8 mouse cellular contexts compared by ENCODE assay signal in genomic region chr1:166308851-166309715, GRCm38 (mm10). TPM values are rescaled to one million over a fixed set of nuclear protein-coding genes. Genes with fewer than 3 reads are reported as not detected.
DNase-seq lines count a peak whose midpoint lies in the region; ATAC-seq and TF ChIP-seq lines count a peak whose summit lies in the region.
"Had no signal": no experiment of that assay in that cellular context is flagged by ENCODE, and none has a peak within 500 bp of the region (broad histone marks: within the 10 kb centered on the region; RNA-seq: fewer than 3 reads in every experiment).

No protein-coding gene starts in this region.

- DNase-seq in ES-E14 (ENCODE audit: low read depth, low spot score): no peak
- DNase-seq in liver, embryonic 14.5 days (ENCODE audit: low read depth in 3 of 3, low spot score in 3 of 3): no peak
- no peak for DNase-seq in frontal cortex, postnatal 25 days (ENCODE audit: low spot score in 2 of 2)

- H3K4me3 ChIP-seq in ES-Bruce4 (ENCODE audit: low read depth, low read length) (peak overlapping the region; percentile 20), ES-E14 (ENCODE audit: insufficient read depth in 1 of 2, low read depth in 1 of 2, low read length in 2 of 2, poor library complexity in 1 of 2, severe bottlenecking in 1 of 2) (peak overlapping the region; percentile 60 to 71)
- peak overlapping the region; percentile 56 for H3K4me3 ChIP-seq in embryonic facial prominence, embryonic 12.5 days
- H3K4me3 ChIP-seq in hindbrain, embryonic 12.5 days: peak overlapping the region; percentile 57
- H3K4me3 ChIP-seq in liver, embryonic 14.5 days (ENCODE audit: insufficient read depth in 1 of 2, low read depth in 2 of 2, low read length in 2 of 2): no peak overlapping the region
- peak overlapping the region; percentile 49 for H3K4me3 ChIP-seq in neural tube, embryonic 14.5 days (ENCODE audit: low read depth, low read length)
- H3K4me3 ChIP-seq: erythroblast, embryonic 14.5 days had no signal

- H3K9ac ChIP-seq in ES-Bruce4 (ENCODE audit: low read depth, poor library complexity, severe bottlenecking): peak overlapping the region; percentile 25; the same call in 1 of the 2 replicates
- peak overlapping the region; percentile 57 for H3K9ac ChIP-seq in ES-E14 (ENCODE audit: insufficient read depth, low read depth, low read length, poor library complexity, severe bottlenecking)
- H3K9ac ChIP-seq in embryonic facial prominence, embryonic 12.5 days: peak overlapping the region; percentile 52
- H3K9ac ChIP-seq in hindbrain, embryonic 12.5 days: peak overlapping the region; percentile 73
- H3K9ac ChIP-seq in liver, embryonic 14.5 days (replicated peaks): no peak overlapping the region
- peak overlapping the region; percentile 65 for H3K9ac ChIP-seq in neural tube, embryonic 14.5 days (replicated peaks; ENCODE audit: low read depth, low read length)

- TF ChIP-seq POLR2A in ES-Bruce4 (IDR thresholded peaks at IDR 0.05; ENCODE audit: insufficient read depth, low read length): no peak

- peaks cover 5% of the 10 kb centered on the region; the same call in 1 of the 2 replicates for H3K27me3 ChIP-seq in ES-Bruce4 (ENCODE audit: control insufficient read depth, insufficient read depth, low read length, poor library complexity, severe bottlenecking)
- H3K27me3 ChIP-seq in embryonic facial prominence, embryonic 12.5 days: peaks cover 30% of the 10 kb centered on the region
- H3K27me3 ChIP-seq in hindbrain, embryonic 12.5 days: peaks cover 18% of the 10 kb centered on the region
- H3K27me3 ChIP-seq in liver, embryonic 14.5 days (ENCODE audit: control insufficient read depth, insufficient read depth, low read length): peaks cover 19% of the 10 kb centered on the region
- H3K27me3 ChIP-seq in neural tube, embryonic 14.5 days (ENCODE audit: control insufficient read depth, insufficient read depth, low read length): no peaks in the 10 kb centered on the region; the same call in 1 of the 2 replicates

- H3K4me2 ChIP-seq in embryonic facial prominence, embryonic 12.5 days (replicated peaks): peak overlapping the region; percentile 97
- peak overlapping the region; percentile 95 for H3K4me2 ChIP-seq in hindbrain, embryonic 12.5 days (replicated peaks)
- peak overlapping the region; percentile 7 for H3K4me2 ChIP-seq in liver, embryonic 14.5 days (ENCODE audit: low read depth)
- peak overlapping the region; percentile 91 for H3K4me2 ChIP-seq in neural tube, embryonic 14.5 days (ENCODE audit: low read depth, low read length)

- no peaks in the 10 kb centered on the region for H3K4me1 ChIP-seq in ES-Bruce4 (ENCODE audit: control insufficient read depth, insufficient read depth, low read length)
- H3K4me1 ChIP-seq in ES-E14 (ENCODE audit: control insufficient read depth in 2 of 2, insufficient read depth in 2 of 2, low read length in 2 of 2, poor library complexity in 1 of 2): no peaks in the 10 kb centered on the region
- 0 out of 2 replicates have a peak, but pooled peaks cover 6% of the 10 kb centered on the region for H3K4me1 ChIP-seq in embryonic facial prominence, embryonic 12.5 days
- peaks cover 9% of the 10 kb centered on the region for H3K4me1 ChIP-seq in hindbrain, embryonic 12.5 days
- H3K4me1 ChIP-seq in liver, embryonic 14.5 days (replicated peaks; ENCODE audit: control insufficient read depth in 2 of 2, insufficient read depth in 2 of 2, low read length in 1 of 2): no peaks in the 10 kb centered on the region
- H3K4me1 ChIP-seq in neural tube, embryonic 14.5 days (ENCODE audit: control insufficient read depth, insufficient read depth, low read length): peaks cover 2% of the 10 kb centered on the region; the same call in 1 of the 2 replicates

- H3K27ac ChIP-seq in ES-Bruce4 (ENCODE audit: insufficient read depth, low read length) (no peak overlapping the region), ES-E14 (ENCODE audit: insufficient read depth, low read depth, low read length, poor library complexity, severe bottlenecking) (no peak overlapping the region)
- 0 out of 2 replicates have a peak overlapping the region, but pooled peaks have one; percentile 17 for H3K27ac ChIP-seq in embryonic facial prominence, embryonic 12.5 days
- H3K27ac ChIP-seq in hindbrain, embryonic 12.5 days: peak overlapping the region; percentile 31; the same call in 1 of the 2 replicates
- no peak overlapping the region for H3K27ac ChIP-seq in liver, embryonic 14.5 days
- H3K27ac ChIP-seq in neural tube, embryonic 14.5 days (ENCODE audit: low read depth, low read length): peak overlapping the region; percentile 34; the same call in 1 of the 2 replicates

- peak; percentile 75; the same call in 1 of the 2 replicates for ATAC-seq in embryonic facial prominence, embryonic 12.5 days (ENCODE audit: insufficient number of reproducible peaks, insufficient read depth, low FRiP score, low TSS enrichment)
- peak; percentile 84 for ATAC-seq in hindbrain, embryonic 12.5 days (ENCODE audit: low FRiP score)
- ATAC-seq in liver, embryonic 14.5 days (ENCODE audit: insufficient read depth): no peak
- ATAC-seq in neural tube, embryonic 14.5 days (ENCODE audit: low read depth): peak; percentile 88

- under 1% methylated on average over 90 of the region's 94 CpGs for WGBS in embryonic facial prominence, embryonic 12.5 days
- WGBS in hindbrain, embryonic 12.5 days: 2% methylated on average over 94 of the region's 94 CpGs
- 2% methylated on average over 90 of the region's 94 CpGs for WGBS in liver, embryonic 14.5 days (ENCODE audit: insufficient replicate concordance)
- WGBS in neural tube, embryonic 14.5 days: under 1% methylated on average over 94 of the region's 94 CpGs

- H3K9me3 ChIP-seq in ES-Bruce4 (replicated peaks; ENCODE audit: control insufficient read depth, insufficient read depth, low read length, poor library complexity, severe bottlenecking) (no peaks in the 10 kb centered on the region), ES-E14 (ENCODE audit: control insufficient read depth, insufficient read depth, low read depth, low read length) (no peaks in the 10 kb centered on the region)
- H3K9me3 ChIP-seq in embryonic facial prominence, embryonic 12.5 days: no peaks in the 10 kb centered on the region
- no peaks in the 10 kb centered on the region for H3K9me3 ChIP-seq in hindbrain, embryonic 12.5 days (replicated peaks)
- no peaks in the 10 kb centered on the region for H3K9me3 ChIP-seq in liver, embryonic 14.5 days (ENCODE audit: control insufficient read depth, low read length)
- no peaks in the 10 kb centered on the region for H3K9me3 ChIP-seq in neural tube, embryonic 14.5 days (ENCODE audit: control insufficient read depth, low read length)

- H3K36me3 ChIP-seq in ES-Bruce4 (ENCODE audit: control insufficient read depth, insufficient read depth, low read length, poor library complexity, severe bottlenecking) (no peaks in the 10 kb centered on the region), ES-E14 (ENCODE audit: control insufficient read depth, insufficient read depth, low read length, poor library complexity, severe bottlenecking) (no peaks in the 10 kb centered on the region)
- no peaks in the 10 kb centered on the region for H3K36me3 ChIP-seq in embryonic facial prominence, embryonic 12.5 days
- no peaks in the 10 kb centered on the region for H3K36me3 ChIP-seq in hindbrain, embryonic 12.5 days
- H3K36me3 ChIP-seq in liver, embryonic 14.5 days (replicated peaks; ENCODE audit: control insufficient read depth, insufficient read depth, low read depth): no peaks in the 10 kb centered on the region
- no peaks in the 10 kb centered on the region for H3K36me3 ChIP-seq in neural tube, embryonic 14.5 days (ENCODE audit: control insufficient read depth, insufficient read depth, low read length)

- no peak for TF ChIP-seq CTCF in ES-Bruce4 (IDR thresholded peaks at IDR 0.05; ENCODE audit: low read depth, low read length)
- no peak for TF ChIP-seq CTCF in liver, embryonic 14.5 days (IDR thresholded peaks at IDR 0.05; ENCODE audit: low read depth)

- no peak for TF ChIP-seq EP300 in ES-Bruce4 (IDR thresholded peaks at IDR 0.05; ENCODE audit: insufficient read depth, low read depth, low read length)
- no peak for TF ChIP-seq EP300 in liver, embryonic 14.5 days (IDR thresholded peaks at IDR 0.05; ENCODE audit: low read depth)

- in situ Hi-C loops in ES-E14 (cut with MboI; ENCODE audit: low sequenced_read_pairs in 2 of 2, unreplicated experiment in 2 of 2): loop anchor here in 1 of 2 experiments (25.0 kb wide), 1 partner anchor 522 kb away; the partner anchor contains the start of gene Cd247

TF ChIP-seq in ES-E14, 5 proteins besides CTCF, POLR2A, EP300 and RAD21:
- no peak for TF ChIP-seq ZC3H11A (IDR thresholded peaks at IDR 0.05; ENCODE audit: borderline replicate concordance, low read depth, low read length)
- no peak for TF ChIP-seq ZNF384 (IDR thresholded peaks at IDR 0.05; ENCODE audit: low read depth, low read length)
- TF ChIP-seq CHD2 (IDR thresholded peaks at IDR 0.05; ENCODE audit: low read depth, low read length): no peak
- peak; percentile 87 for TF ChIP-seq MAFK (IDR thresholded peaks at IDR 0.05; ENCODE audit: insufficient read depth, low read depth, low read length)
TF ChIP-seq in ES-E14: peak in this region for 1.

RNA-seq across cellular contexts. Expression of gene Ildr2, which starts 55.1 kb away (rescaled TPM):
- 0.18 TPM in 1 of 2 replicates, not detected in the other for polyA plus RNA-seq in ES-Bruce4 (2011; ENCODE audit: insufficient read depth, insufficient read length, low read depth, missing spikeins)
- total RNA-seq in ES-E14 (2012; rRNA removed): 1.5 and 2.9 TPM in 2 replicates
- polyA plus RNA-seq in embryonic facial prominence, embryonic 12.5 days (2016; fragmentation: Nextera tagmentation; extraction: Ambion mirVana): 1.1 and 1.2 TPM in 2 replicates
- 5.6 and 6.5 TPM in 2 replicates for polyA plus RNA-seq in hindbrain, embryonic 12.5 days (2016; fragmentation: Nextera tagmentation; extraction: Ambion mirVana)
- 0.03 TPM in 2 replicates for polyA plus RNA-seq in liver, embryonic 14.5 days (2012; rRNA removed)
- polyA plus RNA-seq in liver, embryonic 14.5 days (2014; fragmentation: Nextera tagmentation; extraction: Ambion mirVana): not detected in 2 replicates
- polyA plus RNA-seq in neural tube, embryonic 14.5 days (2014; fragmentation: Nextera tagmentation; extraction: Ambion mirVana): 2.8 and 3.3 TPM in 2 replicates
- polyA plus RNA-seq: erythroblast, embryonic 14.5 days had no signal

Comparison
In these comparisons a context has a peak if more than half of its experiments do, and no peak if none do; other contexts are left out.
1. H3K27ac ChIP-seq: peak in embryonic facial prominence, embryonic 12.5 days (single experiment), hindbrain, embryonic 12.5 days (single experiment) and neural tube, embryonic 14.5 days (single experiment); none in ES-Bruce4 (single experiment), ES-E14 (single experiment) and liver, embryonic 14.5 days (single experiment).
2. H3K4me3 ChIP-seq: peak in ES-Bruce4 (single experiment), ES-E14 (2 of 2), embryonic facial prominence, embryonic 12.5 days (single experiment), hindbrain, embryonic 12.5 days (single experiment) and neural tube, embryonic 14.5 days (single experiment); none in liver, embryonic 14.5 days (0 of 2).
3. H3K4me2 ChIP-seq: peak in every context shown above with its lines; median percentile 97 in embryonic facial prominence, embryonic 12.5 days; 95 in hindbrain, embryonic 12.5 days; 91 in neural tube, embryonic 14.5 days; 7 in liver, embryonic 14.5 days.